Mouse (Mus musculus) right cerebral cortex, postnatal 10 days (tissue): ENCODE measurements around the gene Gm21650.
"Not testable (repeated sequence)": the region's sequence is repeated elsewhere in the genome, so short reads cannot be mapped to it uniquely, and the experiment has no call there.

Source experiments
- DNase-seq, 2 experiments: peaks; one replicate each; pipeline ENCODE4 v3.0.0; 2021; ENCODE audit warnings: low spot score in 2 of 2

The Gm21650 gene

DNA sequence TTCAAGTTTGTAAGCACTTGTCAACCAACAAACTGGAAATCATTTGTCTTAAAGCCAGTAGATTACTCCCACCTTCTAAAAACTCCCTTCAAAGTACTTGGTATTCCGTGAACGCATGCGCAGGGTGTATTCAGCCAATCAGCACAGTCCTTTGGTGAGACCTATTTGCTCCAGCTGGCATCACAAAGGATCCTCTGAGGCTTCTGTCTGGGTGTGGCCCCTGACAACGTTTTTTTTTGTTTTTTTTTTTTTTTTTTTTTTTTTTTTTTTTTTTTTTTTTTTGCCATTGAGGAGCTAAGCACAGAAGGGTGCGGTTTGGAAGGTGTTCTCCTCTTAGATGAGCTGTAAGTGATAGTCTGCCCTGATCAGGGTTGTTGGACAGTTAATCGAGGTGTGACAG is at the start of gene Gm21650:
TSS of gene Gm21650 (plus strand) at position 301 of the 400 bp plus-strand sequence.
- not testable (repeated sequence) for DNase-seq
